Mouse (Mus musculus): ENCODE data around the gene Arl6ip1. TPM values are rescaled to one million over a fixed set of nuclear protein-coding genes. Genes with fewer than 3 reads are reported as not detected.
A peak's percentile ranks its signal among the peaks of the same experiment; 100 is the strongest.

Gene Arl6ip1
- polyA plus RNA-seq, 1 experiment: 120 TPM

- H3K36me3 ChIP-seq (ENCODE audit: control insufficient read depth, insufficient read depth): peaks cover 61% of the 10 kb centered on the region
- no peaks in the 10 kb centered on the region for H3K27me3 ChIP-seq (ENCODE audit: control insufficient read depth, insufficient read depth, insufficient read length)
- peaks cover 54% of the 10 kb centered on the region for H3K79me2 ChIP-seq (ENCODE audit: control insufficient read depth, insufficient read depth)
- peak overlapping the region; percentile 96 for H3K4me2 ChIP-seq (ENCODE audit: low read depth)
- peak overlapping the region; percentile 99 for H3K4me3 ChIP-seq
- H3ac ChIP-seq (ENCODE audit: control insufficient read depth, insufficient read length): peak overlapping the region; percentile 65
- TF ChIP-seq USF1 (IDR thresholded peaks at IDR 0.05; ENCODE audit: low read depth) (no peak), CEBPB (IDR thresholded peaks at IDR 0.05; ENCODE audit: insufficient read depth, poor library complexity, severe bottlenecking) (no peak), POLR2A (IDR thresholded peaks at IDR 0.05; ENCODE audit: insufficient read length, low read depth) (no peak), E2F4 (IDR thresholded peaks at IDR 0.05; ENCODE audit: insufficient read depth) (no peak), SRF (IDR thresholded peaks at IDR 0.05; ENCODE audit: control insufficient read depth, insufficient read length, low read depth) (no peak), TCF3 (IDR thresholded peaks at IDR 0.05; ENCODE audit: insufficient read length, low read depth) (no peak), REST (IDR thresholded peaks at IDR 0.05; ENCODE audit: insufficient read depth, insufficient read length) (no peak), MYOD1 (IDR thresholded peaks at IDR 0.05; ENCODE audit: control insufficient read depth in 1 of 3, insufficient read length in 2 of 3, low read depth in 2 of 3) (no peak), TCF12 (IDR thresholded peaks at IDR 0.05; ENCODE audit: insufficient read depth, poor library complexity, severe bottlenecking) (no peak), MYOG (IDR thresholded peaks at IDR 0.05; ENCODE audit: control insufficient read depth in 1 of 3, insufficient read depth in 1 of 3, insufficient read length in 2 of 3, low read depth in 2 of 3) (no peak), POLR2AphosphoS2 (IDR thresholded peaks at IDR 0.05; ENCODE audit: insufficient read length, low read depth) (no peak), MAX (IDR thresholded peaks at IDR 0.05; ENCODE audit: low read depth) (no peak)
Measured at GRCm38 (mm10) chr7:118115533-118115876, 14.0 kb downstream of the Arl6ip1 start.

GRCm38 (mm10) chr7:118113541-118114297, 15.7 kb downstream of the Arl6ip1 start:
- H3K27me3 ChIP-seq (ENCODE audit: control insufficient read depth, insufficient read depth, insufficient read length): no peaks in the 10 kb centered on the region
- no peak overlapping the region for H3ac ChIP-seq (ENCODE audit: control insufficient read depth, insufficient read length)
- H3K36me3 ChIP-seq (ENCODE audit: control insufficient read depth, insufficient read depth): peaks cover 60% of the 10 kb centered on the region
- peak overlapping the region; percentile 99 for H3K4me3 ChIP-seq
- H3K79me2 ChIP-seq (ENCODE audit: control insufficient read depth, insufficient read depth): peaks cover 58% of the 10 kb centered on the region
- peak overlapping the region; percentile 96 for H3K4me2 ChIP-seq (ENCODE audit: low read depth)
- TF ChIP-seq MYOG (IDR thresholded peaks at IDR 0.05; ENCODE audit: control insufficient read depth in 1 of 3, insufficient read depth in 1 of 3, insufficient read length in 2 of 3, low read depth in 2 of 3) (no peak), USF1 (IDR thresholded peaks at IDR 0.05; ENCODE audit: low read depth) (no peak), REST (IDR thresholded peaks at IDR 0.05; ENCODE audit: insufficient read depth, insufficient read length) (no peak), POLR2AphosphoS2 (IDR thresholded peaks at IDR 0.05; ENCODE audit: insufficient read length, low read depth) (no peak), CEBPB (IDR thresholded peaks at IDR 0.05; ENCODE audit: insufficient read depth, poor library complexity, severe bottlenecking) (no peak), TCF3 (IDR thresholded peaks at IDR 0.05; ENCODE audit: insufficient read length, low read depth) (no peak)

GRCm38 (mm10) chr7:118111128-118111527, 18.3 kb downstream of the Arl6ip1 start:
- no peak overlapping the region for H3K4me3 ChIP-seq
- TF ChIP-seq MYOG (IDR thresholded peaks at IDR 0.05; ENCODE audit: control insufficient read depth in 1 of 3, insufficient read depth in 1 of 3, insufficient read length in 2 of 3, low read depth in 2 of 3) (no peak), POLR2A (IDR thresholded peaks at IDR 0.05; ENCODE audit: insufficient read length, low read depth) (no peak), TCF3 (IDR thresholded peaks at IDR 0.05; ENCODE audit: insufficient read length, low read depth) (no peak), USF1 (IDR thresholded peaks at IDR 0.05; ENCODE audit: low read depth) (no peak), TCF12 (IDR thresholded peaks at IDR 0.05; ENCODE audit: insufficient read depth, poor library complexity, severe bottlenecking) (no peak), CEBPB (IDR thresholded peaks at IDR 0.05; ENCODE audit: insufficient read depth, poor library complexity, severe bottlenecking) (no peak), SRF (IDR thresholded peaks at IDR 0.05; ENCODE audit: control insufficient read depth, insufficient read length, low read depth) (no peak), MAX (IDR thresholded peaks at IDR 0.05; ENCODE audit: low read depth) (no peak), POLR2AphosphoS2 (IDR thresholded peaks at IDR 0.05; ENCODE audit: insufficient read length, low read depth) (no peak), REST (IDR thresholded peaks at IDR 0.05; ENCODE audit: insufficient read depth, insufficient read length) (no peak)
- H3ac ChIP-seq (ENCODE audit: control insufficient read depth, insufficient read length): no peak overlapping the region

GRCm38 (mm10) chr7:118107671-118108070, 21.8 kb downstream of the Arl6ip1 start:
- Histone ChIP-seq H3K79me2 (ENCODE audit: control insufficient read depth, insufficient read depth) (peaks cover 26% of the 10 kb centered on the region), H3ac (ENCODE audit: control insufficient read depth, insufficient read length) (no peak overlapping the region), H3K4me2 (ENCODE audit: low read depth) (no peak overlapping the region), H3K4me3 (no peak overlapping the region), H3K36me3 (ENCODE audit: control insufficient read depth, insufficient read depth) (peaks cover 61% of the 10 kb centered on the region), H3K27me3 (ENCODE audit: control insufficient read depth, insufficient read depth, insufficient read length) (no peaks in the 10 kb centered on the region)
- no peak for TF ChIP-seq POLR2A (IDR thresholded peaks at IDR 0.05; ENCODE audit: insufficient read length, low read depth)
- TF ChIP-seq POLR2AphosphoS2 (IDR thresholded peaks at IDR 0.05; ENCODE audit: insufficient read length, low read depth): peak; percentile 28

More at GRCm38 (mm10) chr7:118111128-118111527, 18.3 kb downstream of the Arl6ip1 start:
- peak overlapping the region; percentile 18 for H3K4me2 ChIP-seq (ENCODE audit: low read depth)
- H3K36me3 ChIP-seq (ENCODE audit: control insufficient read depth, insufficient read depth): peaks cover 80% of the 10 kb centered on the region
- peaks cover 58% of the 10 kb centered on the region for H3K79me2 ChIP-seq (ENCODE audit: control insufficient read depth, insufficient read depth)
- H3K27me3 ChIP-seq (ENCODE audit: control insufficient read depth, insufficient read depth, insufficient read length): no peaks in the 10 kb centered on the region

DNA sequence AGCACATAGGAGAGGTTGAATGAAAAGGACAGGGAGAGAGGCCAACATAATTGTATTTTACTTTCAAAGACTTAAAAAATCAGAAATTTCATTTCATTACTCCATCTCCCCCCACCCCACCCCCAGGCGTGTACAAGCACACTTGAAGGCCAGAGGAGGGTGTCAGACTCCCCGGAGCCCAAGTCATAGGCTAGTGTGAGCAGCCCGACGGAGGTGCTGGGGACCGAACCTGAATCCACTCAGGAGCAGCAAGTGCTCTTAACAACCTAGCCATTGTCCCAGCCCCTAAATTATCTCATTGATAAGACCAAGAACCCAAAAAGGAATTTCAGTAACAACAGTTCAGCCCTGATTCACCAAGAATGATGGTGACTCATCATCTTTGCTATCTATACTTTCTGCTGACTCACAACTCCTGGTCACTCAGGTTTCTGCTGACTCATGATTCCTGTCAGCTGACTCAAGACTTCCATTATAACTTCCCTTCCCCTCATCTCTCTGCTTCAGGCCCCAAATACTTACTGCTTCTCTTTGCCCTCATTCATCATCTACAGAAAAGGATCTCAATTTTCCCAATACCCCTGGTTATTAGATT, 24.9 kb downstream of the Arl6ip1 start:
- no peaks in the 10 kb centered on the region for H3K79me2 ChIP-seq (ENCODE audit: control insufficient read depth, insufficient read depth)
- no peak overlapping the region for H3ac ChIP-seq (ENCODE audit: control insufficient read depth, insufficient read length)
- H3K4me3 ChIP-seq: no peak overlapping the region
- TF ChIP-seq MAX (IDR thresholded peaks at IDR 0.05; ENCODE audit: low read depth) (no peak), USF1 (IDR thresholded peaks at IDR 0.05; ENCODE audit: low read depth) (peak; percentile 46), TCF12 (IDR thresholded peaks at IDR 0.05; ENCODE audit: insufficient read depth, poor library complexity, severe bottlenecking) (no peak)
- H3K36me3 ChIP-seq (ENCODE audit: control insufficient read depth, insufficient read depth): peaks cover 37% of the 10 kb centered on the region
- H3K4me2 ChIP-seq (ENCODE audit: low read depth): no peak overlapping the region
- H3K27me3 ChIP-seq (ENCODE audit: control insufficient read depth, insufficient read depth, insufficient read length): no peaks in the 10 kb centered on the region

Data from myocyte (in vitro differentiated cells).